Mouse (Mus musculus): ENCODE measurements at regions not wholly inside any gene's neighbourhood (a gene's known extent, or its start where the extent isn't known, plus 50 kb on each side); places are given as distances from the start of the nearest gene placed in this dataset.

GRCm38 (mm10) chr10:120587854-120588633, 111.8 kb upstream of the Hmga2 start:
- no peak for TF ChIP-seq CTCF (IDR thresholded peaks at IDR 0.05; ENCODE audit: extremely low read depth, insufficient read length, insufficient replicate concordance, low read depth, low read length)
- no peak for TF ChIP-seq POLR2A (IDR thresholded peaks at IDR 0.05; ENCODE audit: low read depth, low read length)

Measured in small intestine, adult 2 months (tissue).